Mouse (Mus musculus) midbrain, embryonic 15.5 days (tissue): Measurements from ENCODE around the gene Ror1. TPM values are rescaled to one million over a fixed set of nuclear protein-coding genes. Genes with fewer than 3 reads are reported as not detected.

Experiments
- ATAC-seq: fragments of 200-750 bp; cut with Nextera tagmentation; replicated peaks from 2 replicates; pipeline ENCODE4 v1.8.0; 2017; ENCODE audit warnings: moderate TSS enrichment
- H3K27ac ChIP-seq: fragments of 300-500 bp; sonication (generic); 2 replicates; pipeline ENCODE4 v1.5.1; 2015; ENCODE audit warnings: mild to moderate bottlenecking, inconsistent platforms
- H3K27me3 ChIP-seq: fragments of 300-500 bp; sonication (generic); replicated peaks from 2 replicates; pipeline ENCODE4 v1.6.1; 2015; ENCODE audit warnings: inconsistent platforms
- H3K36me3 ChIP-seq: fragments of 300-500 bp; sonication (generic); replicated peaks from 2 replicates; pipeline ENCODE4 v1.6.1; 2015; ENCODE audit warnings: inconsistent platforms
- H3K4me1 ChIP-seq: fragments of 300-500 bp; sonication (generic); 2 replicates; pipeline ENCODE4 v1.6.1; 2015; ENCODE audit warnings: inconsistent platforms
- H3K4me2 ChIP-seq: fragments of 300-500 bp; sonication (generic); 2 replicates; pipeline ENCODE4 v1.6.1; 2015; ENCODE audit warnings: inconsistent platforms, mild to moderate bottlenecking, moderate library complexity
- H3K4me3 ChIP-seq: fragments of 300-500 bp; sonication (generic); 2 replicates; pipeline ENCODE4 v1.5.1; 2015; ENCODE audit warnings: mild to moderate bottlenecking, inconsistent platforms
- H3K9ac ChIP-seq: fragments of 300-500 bp; sonication (generic); 2 replicates; pipeline ENCODE4 v1.6.1; 2015; ENCODE audit warnings: mild to moderate bottlenecking, inconsistent platforms
- H3K9me3 ChIP-seq: fragments of 300-500 bp; sonication (generic); 2 replicates; pipeline ENCODE4 v1.6.1; 2016; ENCODE audit warnings: inconsistent platforms
- WGBS: fragments of 180-500 bp; shearing (Covaris S2); methylation state at CpG from one replicate; pipeline ENCODE4 v1.1.7; 2015; ENCODE audit warnings: mixed read lengths; 5-methylcytosine and 5-hydroxymethylcytosine counted together
- polyA plus RNA-seq: library from polyadenylated mRNA; unstranded; fragments of >200 nt; fragmentation: Nextera tagmentation; extraction: Ambion mirVana; gene quantifications from 2 replicates; pipeline ENCODE4 v1.2.1, GENCODE M21; 2015

The Ror1 gene
- polyA plus RNA-seq, 1 experiment from 2014 or later = 1.1 TPM

DNA sequence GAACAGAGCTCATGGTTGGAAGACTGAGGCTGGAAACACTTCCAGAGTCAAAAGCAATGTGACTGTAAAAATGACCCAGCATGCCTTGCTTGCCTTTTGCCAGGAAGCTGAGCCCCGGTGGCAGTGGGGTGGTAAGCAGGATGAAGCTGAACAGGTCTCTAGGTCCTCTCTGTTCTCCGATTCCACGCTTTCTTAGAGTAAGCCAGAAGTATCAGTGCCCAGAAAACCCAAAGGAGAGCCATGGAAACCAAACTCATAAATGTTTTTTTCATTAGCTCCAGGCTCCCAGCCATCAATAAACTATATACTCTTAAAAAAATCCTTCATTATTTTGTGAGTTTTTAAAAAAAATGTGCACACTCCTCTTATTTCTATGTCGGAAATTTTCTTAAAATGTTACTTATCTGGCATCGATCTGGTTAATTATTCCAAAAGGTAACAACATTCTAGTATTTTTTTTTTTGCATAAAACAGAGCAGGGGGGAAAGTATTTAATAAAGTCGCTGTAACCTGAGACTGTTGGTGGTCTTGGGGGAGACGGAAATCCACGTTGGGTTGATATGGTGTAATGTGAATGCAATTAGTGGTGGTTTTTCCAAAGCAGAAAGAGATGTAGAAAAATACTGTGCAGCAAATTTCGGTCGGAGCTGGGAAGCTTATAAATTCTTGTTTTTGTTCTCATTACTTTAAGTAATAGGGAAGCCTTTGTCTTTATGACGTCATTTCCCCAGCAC, 41.7 kb downstream of the Ror1 start:
- H3K36me3 ChIP-seq = no peaks in the 10 kb centered on the region
- no peaks in the 10 kb centered on the region for H3K4me1 ChIP-seq
- no peaks in the 10 kb centered on the region for H3K27me3 ChIP-seq
- no peak overlapping the region for H3K9ac ChIP-seq
- H3K9me3 ChIP-seq = no peaks in the 10 kb centered on the region
- 85% methylated on average over 11 of the region's 11 CpGs for WGBS
- H3K4me2 ChIP-seq = no peak overlapping the region
- no peak for ATAC-seq
- no peak overlapping the region for H3K4me3 ChIP-seq
- H3K27ac ChIP-seq = no peak overlapping the region

DNA sequence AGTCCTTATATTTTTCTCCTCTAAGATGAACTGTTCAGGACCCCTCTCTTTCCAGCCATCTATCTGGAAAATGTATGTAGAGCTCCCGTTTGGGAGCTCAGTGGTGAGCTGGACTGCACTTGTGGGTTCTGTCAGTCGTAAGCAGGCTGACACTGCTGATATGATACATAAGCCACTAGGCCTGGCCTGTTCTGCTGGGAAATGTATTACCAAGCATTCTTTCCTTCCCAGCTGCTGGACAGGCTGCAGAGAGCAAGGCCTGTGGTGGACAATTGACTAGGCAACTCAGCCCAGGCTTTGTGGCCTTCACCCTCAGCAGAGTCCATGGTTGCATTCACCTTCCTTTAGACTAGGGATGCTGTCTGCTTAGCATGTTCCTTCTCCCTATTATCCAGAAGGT, 46.0 kb downstream of the Ror1 start:
- H3K36me3 ChIP-seq = no peaks in the 10 kb centered on the region
- no peak for ATAC-seq
- no peak overlapping the region for H3K4me2 ChIP-seq
- no peaks in the 10 kb centered on the region for H3K27me3 ChIP-seq
- H3K4me3 ChIP-seq = no peak overlapping the region
- H3K4me1 ChIP-seq = no peaks in the 10 kb centered on the region
- no peak overlapping the region for H3K27ac ChIP-seq
- H3K9me3 ChIP-seq = no peaks in the 10 kb centered on the region
- no peak overlapping the region for H3K9ac ChIP-seq
- 73% methylated on average over 2 of the region's 2 CpGs for WGBS

DNA sequence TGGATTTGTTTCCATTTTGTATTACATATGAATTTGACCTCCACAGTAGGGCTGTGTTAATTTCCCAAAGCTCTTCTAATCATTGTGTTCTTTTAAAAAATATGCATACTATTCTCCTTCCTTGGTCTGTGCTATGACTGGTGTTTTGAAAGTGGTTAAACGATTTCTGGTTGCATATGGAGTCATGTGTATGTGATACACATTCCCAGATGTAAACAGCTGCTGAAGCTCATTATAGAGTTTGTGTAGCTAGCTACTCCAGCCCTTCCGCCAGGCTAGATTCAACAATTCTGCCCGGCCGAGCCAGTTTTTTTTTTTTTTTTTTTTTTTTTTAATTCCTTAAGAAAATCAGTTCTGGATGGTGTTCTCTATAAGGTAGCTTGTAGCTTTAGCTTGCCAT, 49.2 kb downstream of the Ror1 start:
- Histone ChIP-seq H3K4me1 (no peaks in the 10 kb centered on the region), H3K9me3 (no peaks in the 10 kb centered on the region), H3K36me3 (no peaks in the 10 kb centered on the region), H3K4me2 (no peak overlapping the region), H3K9ac (no peak overlapping the region), H3K4me3 (no peak overlapping the region), H3K27ac (no peak overlapping the region), H3K27me3 (no peaks in the 10 kb centered on the region)
- WGBS = 87% methylated on average over 4 of the region's 4 CpGs
- ATAC-seq = no peak

DNA sequence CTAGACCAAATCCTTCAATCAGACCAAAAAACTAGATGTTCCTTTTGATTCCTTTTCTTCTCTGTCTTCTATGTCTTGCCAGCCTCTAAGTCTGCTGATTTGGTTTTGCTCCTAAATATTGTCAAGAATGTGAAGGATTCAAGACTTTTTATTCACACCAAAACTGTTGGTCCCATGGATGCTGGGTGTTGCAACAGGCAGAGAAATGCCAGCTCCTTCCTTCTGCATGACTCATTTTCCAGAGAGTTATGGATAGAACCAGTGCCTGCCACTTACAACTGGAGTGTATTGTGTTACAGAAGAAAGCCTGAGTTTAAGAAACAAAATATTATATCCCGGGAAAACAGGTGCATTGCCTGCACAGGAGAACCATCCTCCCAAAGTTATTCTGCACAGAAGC, 55.2 kb downstream of the Ror1 start:
- no peaks in the 10 kb centered on the region for H3K27me3 ChIP-seq
- no peak overlapping the region for H3K27ac ChIP-seq
- H3K4me2 ChIP-seq = no peak overlapping the region
- no peak overlapping the region for H3K4me3 ChIP-seq
- H3K4me1 ChIP-seq = 0 out of 2 replicates have a peak, but pooled peaks cover 6% of the 10 kb centered on the region
- no peak overlapping the region for H3K9ac ChIP-seq
- H3K36me3 ChIP-seq = no peaks in the 10 kb centered on the region
- ATAC-seq = no peak
- no peaks in the 10 kb centered on the region for H3K9me3 ChIP-seq
- 95% methylated on average over 1 of the region's 1 CpGs for WGBS

DNA sequence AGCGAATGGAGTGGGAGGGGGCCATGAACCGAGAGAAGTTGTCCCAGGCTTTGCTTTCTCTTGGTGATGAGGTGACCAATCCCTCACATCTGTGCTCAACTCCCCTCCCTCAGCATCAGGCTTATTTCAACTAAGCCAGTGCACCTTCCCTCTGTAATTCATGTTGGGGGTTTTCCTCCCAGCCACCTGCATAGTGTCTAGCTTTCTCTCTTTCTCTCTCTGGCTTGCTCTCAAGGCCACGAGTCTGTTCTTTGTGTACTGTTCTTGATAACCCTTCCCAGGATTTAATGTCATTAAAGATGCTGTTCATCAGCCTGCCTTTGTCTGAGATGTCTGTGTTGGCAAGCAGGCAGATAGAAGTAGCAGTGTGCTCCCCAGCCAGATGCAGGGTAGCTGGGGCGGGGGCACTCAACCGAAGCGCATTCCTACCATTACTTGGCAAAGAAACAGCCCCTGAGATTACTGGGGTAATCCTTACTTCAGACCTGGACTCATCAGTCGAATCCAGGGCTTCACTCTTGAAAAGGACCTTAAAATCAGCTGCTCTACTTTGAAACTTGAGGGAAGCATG, 59.1 kb downstream of the Ror1 start:
- H3K9me3 ChIP-seq = no peaks in the 10 kb centered on the region
- ATAC-seq = no peak
- no peak overlapping the region for H3K4me3 ChIP-seq
- H3K27ac ChIP-seq = no peak overlapping the region
- H3K4me1 ChIP-seq = 0 out of 2 replicates have a peak, but pooled peaks cover 6% of the 10 kb centered on the region
- H3K9ac ChIP-seq = no peak overlapping the region
- H3K36me3 ChIP-seq = no peaks in the 10 kb centered on the region
- H3K4me2 ChIP-seq = no peak overlapping the region
- 29% methylated on average over 7 of the region's 7 CpGs for WGBS
- H3K27me3 ChIP-seq = no peaks in the 10 kb centered on the region

DNA sequence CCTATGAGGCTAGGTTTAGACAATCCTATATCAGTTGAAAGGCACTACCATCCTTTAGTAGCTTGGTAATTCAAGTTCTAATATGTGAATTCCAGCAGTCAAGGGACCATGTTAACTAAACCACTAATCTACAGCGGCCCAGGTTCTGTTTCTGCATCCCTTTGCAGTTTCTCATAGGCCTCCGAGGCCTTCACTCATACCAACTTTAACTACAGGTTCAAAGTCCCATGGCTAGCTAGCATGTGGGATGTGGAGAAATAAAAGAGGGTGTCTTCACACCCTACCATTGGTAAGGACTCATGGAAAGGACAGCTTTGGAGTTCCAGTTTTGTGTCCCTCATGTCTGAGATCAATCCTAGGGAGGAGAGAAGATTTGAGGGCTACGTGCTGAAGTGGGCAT, 60.1 kb downstream of the Ror1 start:
- H3K4me3 ChIP-seq = no peak overlapping the region
- H3K4me1 ChIP-seq = 0 out of 2 replicates have a peak, but pooled peaks cover 6% of the 10 kb centered on the region
- H3K4me2 ChIP-seq = no peak overlapping the region
- no peak for ATAC-seq
- H3K36me3 ChIP-seq = no peaks in the 10 kb centered on the region
- H3K27ac ChIP-seq = no peak overlapping the region
- no peak overlapping the region for H3K9ac ChIP-seq
- WGBS = 86% methylated on average over 3 of the region's 3 CpGs
- H3K27me3 ChIP-seq = no peaks in the 10 kb centered on the region
- H3K9me3 ChIP-seq = no peaks in the 10 kb centered on the region

DNA sequence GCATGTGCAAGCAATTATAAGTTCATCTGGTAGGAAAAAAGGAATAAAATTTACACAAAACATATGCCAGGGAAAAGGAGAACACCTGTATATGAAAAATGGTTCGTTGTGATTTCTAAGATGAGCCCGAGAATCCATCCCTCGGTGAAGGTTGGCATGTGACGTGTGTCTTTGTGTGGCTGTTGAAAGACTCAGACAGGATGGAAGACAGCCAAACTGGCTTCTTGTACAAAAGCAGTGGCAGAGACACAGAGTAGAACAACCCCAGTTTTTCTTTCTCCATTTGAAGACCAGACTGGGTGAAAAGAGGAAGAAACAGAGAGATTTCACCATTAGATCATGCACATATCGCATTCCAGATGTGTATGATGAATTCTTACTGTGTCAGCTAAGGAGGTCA, 62.8 kb downstream of the Ror1 start:
- Histone ChIP-seq H3K9ac (no peak overlapping the region), H3K4me3 (no peak overlapping the region), H3K4me2 (no peak overlapping the region), H3K27ac (no peak overlapping the region), H3K4me1 (0 out of 2 replicates have a peak, but pooled peaks cover 6% of the 10 kb centered on the region), H3K9me3 (no peaks in the 10 kb centered on the region), H3K27me3 (no peaks in the 10 kb centered on the region), H3K36me3 (no peaks in the 10 kb centered on the region)
- ATAC-seq = no peak
- 77% methylated on average over 5 of the region's 5 CpGs for WGBS

DNA sequence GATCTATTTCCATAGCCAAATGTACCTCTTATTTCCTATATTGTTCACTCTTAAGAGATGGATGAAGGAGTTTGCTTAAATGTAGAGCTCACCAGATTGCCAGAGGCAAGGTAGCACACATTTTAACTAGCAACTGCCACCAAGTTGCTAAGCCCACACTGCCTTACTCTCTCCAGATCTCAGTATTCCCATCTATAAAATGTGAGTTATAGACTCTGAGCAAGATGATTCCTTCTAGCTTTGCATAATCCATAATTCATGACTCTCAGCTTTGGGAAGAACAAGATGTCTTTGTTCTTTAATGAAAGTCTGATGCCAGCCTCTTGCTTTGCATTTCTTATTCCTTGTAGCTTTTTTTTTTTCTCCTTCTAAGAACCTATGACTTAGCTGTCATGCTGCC, 64.6 kb downstream of the Ror1 start:
- Histone ChIP-seq H3K9me3 (no peaks in the 10 kb centered on the region), H3K27me3 (no peaks in the 10 kb centered on the region), H3K4me3 (no peak overlapping the region), H3K36me3 (no peaks in the 10 kb centered on the region), H3K9ac (no peak overlapping the region), H3K4me1 (no peaks in the 10 kb centered on the region), H3K27ac (no peak overlapping the region), H3K4me2 (no peak overlapping the region)
- no peak for ATAC-seq

DNA sequence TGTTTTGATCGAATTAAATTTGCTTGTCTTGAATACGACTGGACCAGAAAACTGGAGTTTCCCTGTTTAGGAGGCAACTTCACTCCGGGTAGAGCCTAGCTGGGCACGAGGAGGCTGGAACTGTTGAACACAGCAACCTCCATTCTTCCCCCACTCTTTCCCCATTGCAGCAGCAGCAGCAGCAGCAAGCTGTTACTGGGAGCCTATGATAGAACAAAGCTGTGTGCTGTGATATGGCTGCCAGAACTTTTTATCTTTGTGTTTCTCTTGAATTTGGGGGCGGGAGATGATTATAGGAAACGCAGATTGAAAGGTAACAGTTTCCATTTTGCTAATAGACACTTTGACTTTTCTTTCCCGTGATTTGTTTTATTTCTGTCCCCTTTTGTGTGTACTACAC, 70.2 kb downstream of the Ror1 start:
- no peak overlapping the region for H3K4me2 ChIP-seq
- H3K9ac ChIP-seq = no peak overlapping the region
- no peak for ATAC-seq
- no peak overlapping the region for H3K27ac ChIP-seq
- peaks cover 10% of the 10 kb centered on the region; the same call in 1 of the 2 replicates for H3K4me1 ChIP-seq
- H3K36me3 ChIP-seq = no peaks in the 10 kb centered on the region
- no peak overlapping the region for H3K4me3 ChIP-seq
- no peaks in the 10 kb centered on the region for H3K9me3 ChIP-seq
- 81% methylated on average over 7 of the region's 7 CpGs for WGBS
- no peaks in the 10 kb centered on the region for H3K27me3 ChIP-seq

DNA sequence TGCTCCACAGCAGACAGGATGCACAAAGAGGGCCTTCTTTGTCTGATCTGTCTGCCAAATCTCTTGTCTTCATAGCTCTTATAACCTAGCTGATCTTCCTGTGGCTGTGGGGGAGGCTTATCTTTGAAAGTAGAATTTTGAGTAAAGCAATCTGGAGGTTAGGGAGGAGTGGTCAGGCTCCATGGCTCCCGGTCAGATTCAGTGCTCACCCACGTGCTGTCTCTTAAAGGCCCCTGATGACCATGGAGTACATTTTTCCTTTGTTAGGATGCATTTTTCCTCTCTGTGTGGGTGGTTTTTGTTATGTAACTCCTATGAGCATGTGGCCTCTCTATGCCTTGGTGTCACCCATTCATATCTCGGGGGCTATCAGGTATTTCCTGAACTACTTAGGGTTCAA, 71.3 kb downstream of the Ror1 start:
- H3K9me3 ChIP-seq = no peaks in the 10 kb centered on the region
- no peak overlapping the region for H3K4me2 ChIP-seq
- H3K4me1 ChIP-seq = peaks cover 10% of the 10 kb centered on the region; the same call in 1 of the 2 replicates
- no peak overlapping the region for H3K27ac ChIP-seq
- ATAC-seq = no peak
- no peak overlapping the region for H3K4me3 ChIP-seq
- WGBS = 58% methylated on average over 3 of the region's 3 CpGs
- no peak overlapping the region for H3K9ac ChIP-seq
- H3K36me3 ChIP-seq = no peaks in the 10 kb centered on the region
- H3K27me3 ChIP-seq = no peaks in the 10 kb centered on the region

DNA sequence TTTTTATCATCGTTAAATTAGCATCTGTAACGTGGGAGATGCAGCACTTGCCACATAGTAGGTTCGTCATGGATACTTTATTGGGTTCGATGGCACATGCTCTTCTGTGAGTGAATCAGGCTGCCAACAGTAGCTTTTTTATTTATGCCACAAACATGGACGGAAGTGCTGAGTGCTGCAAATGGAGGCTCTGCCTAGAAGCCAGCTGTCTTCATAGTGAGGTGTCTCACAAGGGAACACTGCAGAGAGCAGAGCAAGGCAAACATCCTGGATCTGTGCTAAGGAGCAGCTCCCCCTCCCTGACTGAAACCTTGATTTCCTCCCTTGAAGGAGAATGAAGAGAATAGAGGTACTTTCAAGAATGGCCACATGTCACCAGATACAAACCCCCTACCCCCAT, 74.1 kb downstream of the Ror1 start:
- H3K9me3 ChIP-seq = no peaks in the 10 kb centered on the region
- peaks cover 10% of the 10 kb centered on the region; the same call in 1 of the 2 replicates for H3K4me1 ChIP-seq
- no peaks in the 10 kb centered on the region for H3K27me3 ChIP-seq
- 56% methylated on average over 5 of the region's 5 CpGs for WGBS
- peak overlapping the region; percentile 39; the same call in 1 of the 2 replicates for H3K4me2 ChIP-seq
- no peak overlapping the region for H3K9ac ChIP-seq
- no peak overlapping the region for H3K27ac ChIP-seq
- H3K4me3 ChIP-seq = no peak overlapping the region
- peak; percentile 55; the same call in 1 of the 2 replicates for ATAC-seq
- H3K36me3 ChIP-seq = no peaks in the 10 kb centered on the region

DNA sequence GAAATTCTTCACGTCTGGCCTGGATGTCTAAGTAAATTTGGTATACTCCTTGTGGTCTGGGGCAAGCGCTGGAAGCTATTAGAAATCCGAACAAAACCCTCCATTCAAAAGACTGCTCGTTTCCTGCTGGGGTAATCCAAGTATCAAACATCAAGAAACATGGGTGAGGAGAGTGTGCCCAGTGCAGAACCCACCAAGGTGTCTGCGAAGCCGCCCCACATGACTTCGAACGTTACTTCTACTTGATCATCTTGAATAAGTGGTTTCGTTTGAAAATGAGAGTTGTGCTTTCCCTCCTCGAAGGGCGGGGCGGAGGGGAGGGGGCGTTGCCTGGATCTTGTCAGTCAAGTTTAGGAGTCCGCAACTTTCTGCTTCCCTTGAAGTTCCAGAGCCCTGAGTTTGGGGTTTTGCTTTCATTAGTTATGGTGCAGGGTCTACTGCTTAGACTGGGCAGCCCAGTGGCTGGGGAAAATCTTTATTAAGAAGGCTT, 74.6 kb downstream of the Ror1 start:
- Histone ChIP-seq H3K4me1 (peaks cover 10% of the 10 kb centered on the region; the same call in 1 of the 2 replicates), H3K9ac (no peak overlapping the region), H3K27me3 (no peaks in the 10 kb centered on the region), H3K4me3 (no peak overlapping the region), H3K36me3 (no peaks in the 10 kb centered on the region), H3K9me3 (no peaks in the 10 kb centered on the region), H3K27ac (no peak overlapping the region), H3K4me2 (peak overlapping the region; percentile 39)
- WGBS = 17% methylated on average over 14 of the region's 14 CpGs
- no peak for ATAC-seq

DNA sequence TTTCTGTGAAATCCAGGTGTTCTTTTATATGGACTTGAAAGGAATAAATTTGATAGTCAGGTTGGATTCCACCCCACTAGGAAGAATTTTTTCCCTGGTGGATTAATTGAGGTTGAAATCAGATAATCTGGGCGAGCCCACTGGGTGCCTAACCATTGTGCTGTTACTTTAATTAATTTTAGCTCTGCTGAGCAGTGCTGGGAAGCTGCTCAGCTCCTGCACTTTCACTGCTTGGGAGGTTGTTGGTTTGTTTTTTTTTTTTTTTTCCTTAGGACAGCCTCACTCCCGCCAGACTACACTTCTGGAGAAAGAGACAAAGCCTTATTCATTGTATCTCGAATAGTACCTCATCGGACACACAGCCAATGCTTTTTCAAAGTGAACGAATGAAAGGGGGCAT, 75.2 kb downstream of the Ror1 start:
- H3K4me1 ChIP-seq = peaks cover 10% of the 10 kb centered on the region; the same call in 1 of the 2 replicates
- no peak overlapping the region for H3K27ac ChIP-seq
- no peak overlapping the region for H3K4me2 ChIP-seq
- H3K27me3 ChIP-seq = no peaks in the 10 kb centered on the region
- no peak overlapping the region for H3K4me3 ChIP-seq
- 18% methylated on average over 5 of the region's 5 CpGs for WGBS
- ATAC-seq = no peak
- no peak overlapping the region for H3K9ac ChIP-seq
- no peaks in the 10 kb centered on the region for H3K9me3 ChIP-seq
- H3K36me3 ChIP-seq = no peaks in the 10 kb centered on the region
